Mouse (Mus musculus): ENCODE results near the gene Efna5. TPM values are rescaled to one million over a fixed set of nuclear protein-coding genes. Genes with fewer than 3 reads are reported as not detected.

Gene Efna5
- total RNA-seq, 1 experiment from 2014 or later, result 30.0 TPM

DNA sequence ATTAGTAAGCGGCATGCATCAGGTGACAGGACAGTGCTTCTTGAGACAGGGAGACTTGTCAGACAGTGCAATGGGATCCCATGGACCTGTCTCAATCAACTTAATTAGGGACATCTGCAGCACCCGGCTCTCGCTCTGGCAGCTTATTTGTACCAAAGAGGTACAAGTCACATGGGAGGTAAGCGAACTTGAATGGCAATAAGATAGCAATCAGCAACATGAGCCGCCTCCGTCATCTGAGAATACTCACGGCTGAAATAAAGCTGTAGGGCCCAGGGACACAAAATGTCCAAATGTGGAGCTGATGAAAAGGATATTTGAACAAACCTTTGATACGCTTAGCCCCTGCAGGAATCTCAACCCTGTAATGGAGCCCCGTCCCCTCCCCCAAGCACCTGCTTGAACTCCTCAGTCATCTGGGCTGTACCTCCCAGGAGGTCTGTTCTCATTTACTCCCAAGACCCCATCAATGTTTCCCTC lies 186.1 kb downstream of the Efna5 start:
- no peak for DNase-seq

DNA sequence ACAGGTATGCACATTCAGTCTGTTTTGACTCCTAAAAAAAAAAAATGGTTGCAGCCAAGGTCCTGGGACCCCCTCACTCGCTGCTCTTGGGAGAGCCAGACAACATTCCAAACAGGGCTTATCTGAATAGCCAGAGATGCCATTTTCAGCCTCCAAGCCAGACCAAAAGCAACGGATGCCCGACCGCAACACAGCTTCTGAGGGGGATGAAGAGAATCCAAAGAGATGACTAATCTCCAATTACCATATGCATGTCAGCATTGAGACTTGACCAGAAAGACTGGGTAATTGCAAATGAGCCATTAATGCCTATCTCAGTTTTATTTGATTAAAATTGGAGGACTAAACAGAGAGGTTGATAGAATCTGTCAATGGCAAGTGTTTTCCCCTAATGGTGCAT lies 188.9 kb downstream of the Efna5 start:
- no peak for DNase-seq

- no peak for DNase-seq
Measured at GRCm38 (mm10) chr17:62691201-62691715, 189.9 kb downstream of the Efna5 start.

DNA sequence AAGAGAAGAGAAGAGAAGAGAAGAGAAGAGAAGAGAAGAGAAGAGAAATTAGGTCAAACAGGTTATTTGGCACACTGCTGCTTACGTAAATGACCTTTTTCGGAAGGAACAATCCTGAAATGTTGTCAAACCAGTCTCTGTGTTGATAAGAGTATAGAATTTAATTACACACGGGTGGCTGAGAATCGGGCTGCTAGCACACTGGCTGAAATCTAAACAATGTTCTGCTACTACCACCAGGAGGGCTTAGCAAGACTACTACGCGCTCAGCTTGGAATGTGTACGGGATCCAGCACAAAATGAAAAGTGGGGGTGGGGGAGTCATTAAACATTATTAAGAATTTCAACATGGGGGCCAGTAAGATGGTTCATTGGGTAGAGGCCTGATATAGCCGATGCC lies 190.9 kb downstream of the Efna5 start:
- no peak for DNase-seq

- DNase-seq, result no peak
Measured at GRCm38 (mm10) chr17:62689646-62690045, 191.5 kb downstream of the Efna5 start.

GRCm38 (mm10) chr17:62687369-62687768 lies 193.7 kb downstream of the Efna5 start:
- no peak for DNase-seq

DNA sequence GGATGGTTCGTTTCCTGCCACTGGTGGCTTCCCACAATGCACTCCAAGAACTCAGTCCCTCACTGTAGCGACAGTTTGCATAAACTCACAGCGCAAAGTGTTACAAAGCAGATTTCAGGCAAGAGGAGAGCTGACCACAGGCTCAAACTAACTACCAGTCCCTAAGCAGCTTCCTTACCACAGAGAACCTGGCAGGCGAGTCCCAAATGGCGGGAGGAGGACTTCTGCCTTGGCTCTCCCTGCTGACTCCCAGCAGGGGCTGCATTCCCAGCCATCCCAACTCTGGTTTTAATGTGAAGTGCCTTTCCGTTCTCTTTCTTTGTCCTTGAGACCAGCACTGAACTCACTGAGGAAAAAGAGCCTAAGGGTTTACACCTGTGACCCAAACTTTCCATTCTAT lies 195.9 kb downstream of the Efna5 start:
- no peak for DNase-seq

DNA sequence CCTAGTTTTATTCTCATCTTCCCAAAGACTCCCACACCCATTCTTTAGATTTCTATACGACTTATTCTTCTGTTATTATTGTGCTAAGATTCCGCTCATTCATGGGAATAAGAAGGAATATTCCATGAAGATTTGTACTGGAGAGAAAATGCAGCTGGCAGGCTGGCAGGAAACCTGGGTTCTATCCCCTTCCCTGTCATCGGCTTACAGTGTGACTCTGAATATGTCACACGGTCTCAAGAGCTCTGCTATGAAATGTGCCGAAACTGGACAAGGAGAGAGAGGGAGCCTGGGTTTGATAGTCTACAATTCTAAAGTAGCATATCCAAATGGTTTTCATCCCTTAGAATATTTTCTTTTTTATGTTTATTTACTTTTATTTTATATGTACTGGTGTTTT lies 198.0 kb downstream of the Efna5 start:
- DNase-seq, result no peak

DNA sequence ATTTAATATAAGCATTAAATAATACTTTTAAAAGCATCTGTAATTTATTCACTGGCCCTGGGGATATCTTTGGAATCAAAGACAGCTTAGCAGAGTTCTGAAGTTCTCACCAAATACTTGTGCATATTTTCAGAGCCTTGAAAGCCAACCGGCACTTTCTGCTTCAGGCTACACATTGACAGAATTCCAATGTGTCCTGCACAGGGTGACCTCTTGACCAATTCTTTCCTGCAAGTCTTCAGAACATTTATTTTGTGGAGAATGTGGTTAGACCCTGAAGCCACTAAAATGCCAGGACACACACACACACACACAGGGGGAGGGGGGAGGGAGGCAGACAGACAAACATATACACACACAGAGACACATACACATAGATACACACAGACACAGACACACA lies 199.4 kb downstream of the Efna5 start:
- no peak for DNase-seq

GRCm38 (mm10) chr17:62680737-62681136 lies 200.4 kb downstream of the Efna5 start:
- DNase-seq, result no peak

GRCm38 (mm10) chr17:62676832-62677231 lies 204.3 kb downstream of the Efna5 start:
- DNase-seq, result no peak

- no peak for DNase-seq
Measured at GRCm38 (mm10) chr17:62676409-62676808, 204.7 kb downstream of the Efna5 start.

DNA sequence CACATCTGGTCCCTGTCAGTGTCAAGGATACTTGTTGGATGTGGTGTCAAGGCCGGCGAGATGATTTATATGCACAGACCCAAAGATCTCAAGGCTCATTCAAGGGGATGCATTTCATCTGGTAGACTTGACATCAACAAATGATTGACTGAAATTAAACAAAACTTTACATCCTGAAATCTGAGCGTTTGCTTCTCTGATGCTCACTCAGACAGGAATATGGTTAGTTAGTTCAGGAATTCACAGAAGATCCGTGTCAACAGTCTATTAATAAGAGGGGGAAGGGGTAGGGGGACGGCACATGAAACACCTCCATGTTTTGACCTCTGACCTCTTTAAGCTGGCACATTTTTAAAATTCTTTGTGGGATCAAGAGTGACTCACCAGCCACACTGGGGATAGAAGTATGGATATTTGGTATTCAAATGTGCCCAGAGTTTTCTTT lies 205.3 kb downstream of the Efna5 start:
- no peak for DNase-seq

GRCm38 (mm10) chr17:62672068-62672467 lies 209.0 kb downstream of the Efna5 start:
- DNase-seq, result no peak

GRCm38 (mm10) chr17:62666761-62667160 lies 214.4 kb downstream of the Efna5 start:
- DNase-seq, result no peak

DNA sequence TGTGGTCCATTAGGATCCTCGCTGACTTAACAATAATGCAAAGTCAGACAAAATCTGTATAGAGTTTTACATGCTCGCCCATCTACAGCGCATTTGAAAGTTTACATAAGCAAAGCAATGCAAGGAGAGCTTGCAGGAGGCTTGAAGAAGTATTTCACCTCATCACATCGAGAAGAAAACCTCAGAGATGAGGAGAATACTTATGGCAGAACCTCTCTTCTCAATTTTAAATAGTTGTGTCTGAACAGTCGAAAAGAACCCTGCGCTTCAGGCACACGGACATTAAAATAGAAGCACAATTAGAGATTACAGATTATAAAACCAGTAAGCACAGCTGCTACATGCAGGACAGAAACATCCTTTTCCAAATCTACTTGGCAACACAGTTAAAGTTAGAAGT lies 215.3 kb downstream of the Efna5 start:
- DNase-seq, result no peak

- DNase-seq, result no peak
Measured at GRCm38 (mm10) chr17:62664709-62665108, 216.4 kb downstream of the Efna5 start.

- DNase-seq, result no peak
Measured at GRCm38 (mm10) chr17:62661801-62662200, 219.3 kb downstream of the Efna5 start.

GRCm38 (mm10) chr17:62659501-62660175 lies 221.5 kb downstream of the Efna5 start:
- no peak for DNase-seq

DNA sequence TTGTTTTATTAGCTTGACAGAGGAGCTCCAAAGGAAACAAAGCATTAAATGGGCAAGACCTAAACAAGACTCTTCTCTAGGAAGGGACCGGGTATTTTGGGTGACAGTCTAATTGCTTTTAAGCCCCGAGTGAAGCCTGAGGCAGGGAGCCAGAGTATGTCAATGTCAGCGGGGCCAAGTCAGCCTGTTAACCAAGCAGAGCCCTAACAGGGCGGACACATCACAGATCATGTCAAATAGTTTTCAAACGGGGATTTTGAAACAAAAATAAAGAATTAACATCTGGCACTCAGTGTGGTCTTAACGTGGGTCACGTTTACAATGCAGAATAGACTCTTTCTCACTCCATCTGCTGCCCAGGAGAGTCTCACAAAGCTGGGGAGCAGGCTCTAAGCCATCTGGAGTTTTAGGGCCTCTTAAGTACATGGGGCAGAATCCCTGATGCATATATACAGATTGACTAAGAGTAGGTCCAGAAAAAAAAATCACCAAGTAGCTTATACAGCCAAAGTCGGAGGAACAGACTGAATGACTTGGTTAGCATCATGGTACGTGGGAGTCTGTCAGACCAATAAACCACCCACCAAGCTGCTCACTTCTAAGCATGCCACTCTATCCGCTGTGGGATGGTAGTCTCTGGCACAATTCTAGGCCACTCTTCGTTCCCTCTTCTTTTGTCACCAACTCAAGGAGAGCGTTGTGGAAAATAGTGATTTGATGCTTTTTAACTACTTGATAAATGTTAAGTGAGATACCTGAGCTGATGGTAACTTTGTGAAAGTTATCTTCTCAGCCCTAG lies 223.1 kb downstream of the Efna5 start:
- no peak for DNase-seq

- DNase-seq, result no peak
Measured at GRCm38 (mm10) chr17:62657051-62657450, 224.1 kb downstream of the Efna5 start.

GRCm38 (mm10) chr17:62656591-62656990 lies 224.5 kb downstream of the Efna5 start:
- DNase-seq, result no peak

GRCm38 (mm10) chr17:62655819-62656355 lies 225.2 kb downstream of the Efna5 start:
- DNase-seq, result no peak

Measured in adrenal gland, postnatal 25 days (tissue).